Mouse (Mus musculus) right cerebral cortex, postnatal 36 days (tissue): ENCODE measurements around the gene Homer1.

Experiments used
- DNase-seq, 2 experiments: peaks; one replicate each; pipeline ENCODE4 v3.0.0; 2022; ENCODE audit warnings: low spot score in 2 of 2, mixed read lengths in 1 of 2

Gene Homer1

GRCm38 (mm10) chr13:93338394-93338793 lies 39.0 kb downstream of the Homer1 start:
- DNase-seq = no peak

GRCm38 (mm10) chr13:93340555-93341278 lies 41.3 kb downstream of the Homer1 start:
- no peak for DNase-seq

- no peak for DNase-seq
Measured at GRCm38 (mm10) chr13:93342641-93343040, 43.2 kb downstream of the Homer1 start.

GRCm38 (mm10) chr13:93344395-93344794 lies 45.0 kb downstream of the Homer1 start:
- no peak for DNase-seq

GRCm38 (mm10) chr13:93345854-93346253 lies 46.4 kb downstream of the Homer1 start:
- DNase-seq = no peak

GRCm38 (mm10) chr13:93352030-93352429 lies 52.6 kb downstream of the Homer1 start:
- DNase-seq = no peak

GRCm38 (mm10) chr13:93354420-93355278 lies 55.2 kb downstream of the Homer1 start:
- no peak for DNase-seq

GRCm38 (mm10) chr13:93355279-93355587 lies 55.8 kb downstream of the Homer1 start:
- DNase-seq = no peak

- DNase-seq = no peak
Measured at GRCm38 (mm10) chr13:93358522-93358921, 59.1 kb downstream of the Homer1 start.

- DNase-seq = no peak
Measured at GRCm38 (mm10) chr13:93367555-93367954, 68.1 kb downstream of the Homer1 start.

- DNase-seq = no peak
Measured at GRCm38 (mm10) chr13:93368812-93369584, 69.6 kb downstream of the Homer1 start.

- no peak for DNase-seq
Measured at GRCm38 (mm10) chr13:93374457-93374856, 75.0 kb downstream of the Homer1 start.

GRCm38 (mm10) chr13:93378493-93378892 lies 79.1 kb downstream of the Homer1 start:
- DNase-seq = no peak

- no peak for DNase-seq
Measured at GRCm38 (mm10) chr13:93380399-93381063, 81.1 kb downstream of the Homer1 start.

GRCm38 (mm10) chr13:93381301-93381700 lies 81.9 kb downstream of the Homer1 start:
- no peak for DNase-seq

GRCm38 (mm10) chr13:93383092-93383491 lies 83.7 kb downstream of the Homer1 start:
- no peak for DNase-seq

- no peak for DNase-seq
Measured at GRCm38 (mm10) chr13:93383620-93384019, 84.2 kb downstream of the Homer1 start.

- DNase-seq = no peak
Measured at GRCm38 (mm10) chr13:93384481-93384880, 85.0 kb downstream of the Homer1 start.

GRCm38 (mm10) chr13:93385147-93385546 lies 85.7 kb downstream of the Homer1 start:
- DNase-seq = no peak

GRCm38 (mm10) chr13:93387440-93387839 lies 88.0 kb downstream of the Homer1 start:
- no peak for DNase-seq

- no peak for DNase-seq
Measured at GRCm38 (mm10) chr13:93388594-93389241, 89.3 kb downstream of the Homer1 start.
